Mouse (Mus musculus) ES-Bruce4 (cell line): Measurements from ENCODE around the gene Slc24a3.

ENCODE experiments used
- CTCF ChIP-seq: IDR thresholded peaks from one replicate; pipeline ENCODE4 v1.8.1; 2011; ENCODE audit warnings: low read depth, low read length
- EP300 ChIP-seq: IDR thresholded peaks from 2 replicates; pipeline ENCODE4 v1.6.1; 2011; ENCODE audit warnings: low read depth, low read length; ENCODE audit not compliant: insufficient read depth
- POLR2A ChIP-seq: IDR thresholded peaks from one replicate; pipeline ENCODE4 v1.8.1; 2011; ENCODE audit warnings: low read length; ENCODE audit not compliant: insufficient read depth

DNA sequence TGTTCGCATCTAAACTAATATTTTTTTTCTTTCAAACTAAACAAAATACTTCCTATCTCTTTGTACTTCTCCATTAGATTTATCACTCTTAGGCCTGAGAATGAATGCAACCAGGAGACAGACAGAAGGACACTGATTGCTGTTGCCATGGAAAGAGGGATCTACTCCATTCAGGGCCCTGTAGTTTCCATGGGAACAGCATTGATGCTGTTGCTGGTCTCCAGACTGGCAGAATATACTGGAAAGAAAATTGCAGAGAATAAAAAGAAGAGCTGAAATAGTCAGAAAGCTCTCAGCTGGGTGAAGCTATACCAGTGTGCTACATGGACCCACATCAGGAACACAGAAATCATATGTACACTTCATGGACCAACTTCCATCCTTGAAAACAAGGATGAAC, 272.2 kb downstream of the Slc24a3 start:
- TF ChIP-seq EP300 = no peak
- no peak for TF ChIP-seq CTCF
- no peak for TF ChIP-seq POLR2A
